In genomic region chr14:55635523-55636007, GRCm38 (mm10) we compare ENCODE assay signal across 8 mouse cellular contexts. TPM values are rescaled to one million over a fixed set of nuclear protein-coding genes. Genes with fewer than 3 reads are reported as not detected.
DNase-seq lines count a peak whose midpoint lies in the region; ATAC-seq lines count a peak whose summit lies in the region.

Ipo4 (minus strand) TSS chr14:55635957.

- H3K4me3 ChIP-seq in hindbrain, embryonic 16.5 days (ENCODE audit: low read length), result peak within 1 kb of the TSS; percentile 61
- H3K4me3 ChIP-seq in macrophage (ENCODE audit: inconsistent target), result peak within 1 kb of the TSS; percentile 65

- ATAC-seq in hindbrain, embryonic 16.5 days, result peak; percentile 91

- peaks cover 9% of the 10 kb centered on the region; the same call in 1 of the 2 replicates for H3K79me2 ChIP-seq in macrophage (ENCODE audit: inconsistent target)

- WGBS in hindbrain, embryonic 16.5 days, result 1% methylated on average over 29 of the region's 33 CpGs
- 3% methylated on average over 26 of the region's 33 CpGs for WGBS in macrophage (ENCODE audit: missing documents)

- peak within 1 kb of the TSS; percentile 74 for H3K27ac ChIP-seq in hindbrain, embryonic 16.5 days (ENCODE audit: low read depth, low read length)
- H3K27ac ChIP-seq in macrophage, result peak within 1 kb of the TSS; percentile 17

- peaks cover 11% of the 10 kb centered on the region for H3K4me1 ChIP-seq in hindbrain, embryonic 16.5 days (ENCODE audit: control insufficient read depth, insufficient read depth, low read depth, low read length)

- H3K27me3 ChIP-seq in hindbrain, embryonic 16.5 days (replicated peaks; ENCODE audit: control insufficient read depth, insufficient read depth, low read length), result no peaks in the 10 kb centered on the region

- peak within 1 kb of the TSS; percentile 77 for H3K4me2 ChIP-seq in hindbrain, embryonic 16.5 days (ENCODE audit: low read length)

- H3K9ac ChIP-seq in hindbrain, embryonic 16.5 days (ENCODE audit: low read depth, low read length), result peak within 1 kb of the TSS; percentile 75

- H3K36me3 ChIP-seq in hindbrain, embryonic 16.5 days (ENCODE audit: control insufficient read depth, insufficient read depth, low read length), result peaks cover 43% of the 10 kb centered on the region
- H3K36me3 ChIP-seq in macrophage (ENCODE audit: inconsistent target), result peaks cover 60% of the 10 kb centered on the region

- H3K9me3 ChIP-seq in hindbrain, embryonic 16.5 days (ENCODE audit: control insufficient read depth, low read length), result no peaks in the 10 kb centered on the region

- peak; percentile 90 for DNase-seq in T-cell, adult 2 months (ENCODE audit: low spot score)
- peak; percentile 85 for DNase-seq in cerebellum, postnatal 36 days
- DNase-seq in gastrocnemius, adult 18-20 months (ENCODE audit: low spot score), result peak; percentile 86
- DNase-seq in left cerebral cortex, adult 18-20 months (ENCODE audit: low spot score in 2 of 2), result peak; percentile 88 to 91
- peak; percentile 91 for DNase-seq in right cerebral cortex, adult 18-20 months
- peak; percentile 88 for DNase-seq in urinary bladder, postnatal 14 days (ENCODE audit: low spot score)

RNA-seq across cellular contexts. Expression of gene Ipo4, which starts in this region (rescaled TPM):
- total RNA-seq in gastrocnemius, adult 18-20 months (2021), result 10 to 100 TPM; 72.0 to 73.8 TPM
- 116 and 131 TPM in 2 replicates for polyA plus RNA-seq in hindbrain, embryonic 16.5 days (2015; fragmentation: Nextera tagmentation; extraction: Ambion mirVana)
- total RNA-seq in left cerebral cortex, adult 18-20 months (2021), result 100 to 1,000 TPM; 106 to 116 TPM
- total RNA-seq in macrophage (2018; cell fraction: chromatin; rRNA removed), result 100 to 1,000 TPM in 1 of 26 experiments, 10 to 100 TPM in 25; 19.4 to 119 (median 42.0) TPM
- total RNA-seq in macrophage (2018; cell fraction: cytosol; rRNA removed), result 10 to 100 TPM; 14.1 to 43.2 (median 27.0) TPM
- total RNA-seq in macrophage (2018; cell fraction: nucleus; rRNA removed), result 10 to 100 TPM; 11.4 to 76.8 (median 27.9) TPM
- polyA plus RNA-seq in macrophage (2018), result 18.4 to 47.7 TPM (median 21.3 TPM) in 3 replicates

Comparison
In these comparisons a context has a peak if more than half of its experiments do, and no peak if none do; other contexts are left out.
1. Peak in every context shown above with its lines: DNase-seq, ATAC-seq, H3K4me3 ChIP-seq and H3K27ac ChIP-seq.